Mouse (Mus musculus) embryonic facial prominence, embryonic 10.5 days (tissue): ENCODE measurements around the gene Tenm2. TPM values are rescaled to one million over a fixed set of nuclear protein-coding genes. Genes with fewer than 3 reads are reported as not detected.

ENCODE experiments used
- DNase-seq: peaks from one replicate; pipeline ENCODE4 v3.0.0-alpha.2; 2017; ENCODE audit warnings: low spot score
- H3K27ac ChIP-seq: fragments of 300-500 bp; sonication (generic); replicated peaks from 2 replicates; pipeline ENCODE4 v1.5.1; 2016; ENCODE audit warnings: mild to moderate bottlenecking
- H3K27me3 ChIP-seq: fragments of 300-500 bp; sonication (generic); replicated peaks from 2 replicates; pipeline ENCODE4 v1.6.1; 2016; ENCODE audit warnings: low read depth, mild to moderate bottlenecking; ENCODE audit not compliant: poor library complexity, severe bottlenecking
- H3K36me3 ChIP-seq: fragments of 300-500 bp; sonication (generic); replicated peaks from 2 replicates; pipeline ENCODE4 v1.6.1; 2016; ENCODE audit warnings: mild to moderate bottlenecking, moderate library complexity
- H3K4me1 ChIP-seq: fragments of 300-500 bp; sonication (generic); 2 replicates; pipeline ENCODE4 v1.6.1; 2016
- H3K4me3 ChIP-seq: fragments of 300-500 bp; sonication (generic); 2 replicates; pipeline ENCODE4 v1.5.1; 2016; ENCODE audit warnings: mild to moderate bottlenecking, moderate library complexity
- H3K9me3 ChIP-seq: fragments of 300-500 bp; sonication (generic); 2 replicates; pipeline ENCODE4 v1.6.1; 2016; ENCODE audit warnings: mild to moderate bottlenecking
- WGBS: fragments of 180-500 bp; shearing (Covaris S2); methylation state at CpG from one replicate; pipeline ENCODE4 v1.1.7; 2016; 5-methylcytosine and 5-hydroxymethylcytosine counted together
- polyA plus RNA-seq: library from polyadenylated mRNA; unstranded; fragments of >200 nt; fragmentation: Nextera tagmentation; extraction: Ambion mirVana; gene quantifications from 2 replicates; pipeline ENCODE4 v1.2.1, GENCODE M21; 2016

The Tenm2 gene
- polyA plus RNA-seq, 1 experiment from 2014 or later = 1.8 TPM

- WGBS = 89% methylated on average over 5 of the region's 5 CpGs
Measured at GRCm38 (mm10) chr11:36481086-36481485, 754.7 kb downstream of the Tenm2 start.

GRCm38 (mm10) chr11:36469811-36470551, 765.8 kb downstream of the Tenm2 start:
- H3K27me3 ChIP-seq = no peaks in the 10 kb centered on the region
- H3K9me3 ChIP-seq = no peaks in the 10 kb centered on the region
- H3K36me3 ChIP-seq = no peaks in the 10 kb centered on the region
- no peak overlapping the region for H3K27ac ChIP-seq
- DNase-seq = no peak
- no peak overlapping the region for H3K4me3 ChIP-seq
- 82% methylated on average over 9 of the region's 9 CpGs for WGBS
- no peaks in the 10 kb centered on the region for H3K4me1 ChIP-seq

More at GRCm38 (mm10) chr11:36481086-36481485, 754.7 kb downstream of the Tenm2 start:
- Histone ChIP-seq H3K4me1 (0 out of 2 replicates have a peak, but pooled peaks cover under 1% of the 10 kb centered on the region), H3K4me3 (no peak overlapping the region), H3K27ac (no peak overlapping the region), H3K36me3 (no peaks in the 10 kb centered on the region), H3K27me3 (peaks cover 15% of the 10 kb centered on the region; the same call in 1 of the 2 replicates), H3K9me3 (no peaks in the 10 kb centered on the region)
- DNase-seq = no peak

GRCm38 (mm10) chr11:36458451-36458850, 777.3 kb downstream of the Tenm2 start:
- Histone ChIP-seq H3K27me3 (no peaks in the 10 kb centered on the region), H3K9me3 (no peaks in the 10 kb centered on the region), H3K4me3 (no peak overlapping the region), H3K4me1 (no peaks in the 10 kb centered on the region), H3K36me3 (no peaks in the 10 kb centered on the region), H3K27ac (no peak overlapping the region)
- DNase-seq = no peak
- WGBS = 76% methylated on average over 6 of the region's 6 CpGs

GRCm38 (mm10) chr11:36454076-36454475, 781.7 kb downstream of the Tenm2 start:
- 81% methylated on average over 6 of the region's 6 CpGs for WGBS
- H3K9me3 ChIP-seq = no peaks in the 10 kb centered on the region
- no peak overlapping the region for H3K4me3 ChIP-seq
- H3K4me1 ChIP-seq = no peaks in the 10 kb centered on the region
- no peaks in the 10 kb centered on the region for H3K27me3 ChIP-seq
- H3K36me3 ChIP-seq = no peaks in the 10 kb centered on the region
- no peak for DNase-seq
- no peak overlapping the region for H3K27ac ChIP-seq

- Histone ChIP-seq H3K4me1 (no peaks in the 10 kb centered on the region), H3K36me3 (no peaks in the 10 kb centered on the region), H3K27me3 (no peaks in the 10 kb centered on the region; the same call in 1 of the 2 replicates), H3K27ac (no peak overlapping the region), H3K9me3 (no peaks in the 10 kb centered on the region), H3K4me3 (no peak overlapping the region)
- no peak for DNase-seq
- WGBS = 81% methylated on average over 9 of the region's 9 CpGs
Measured at GRCm38 (mm10) chr11:36452436-36452835, 783.3 kb downstream of the Tenm2 start.

GRCm38 (mm10) chr11:36446351-36446750, 789.4 kb downstream of the Tenm2 start:
- peaks cover 12% of the 10 kb centered on the region for H3K4me1 ChIP-seq
- H3K9me3 ChIP-seq = no peaks in the 10 kb centered on the region
- no peak overlapping the region for H3K4me3 ChIP-seq
- no peak overlapping the region for H3K27ac ChIP-seq
- no peaks in the 10 kb centered on the region for H3K36me3 ChIP-seq
- WGBS = 79% methylated on average over 2 of the region's 2 CpGs
- peaks cover 5% of the 10 kb centered on the region; the same call in 1 of the 2 replicates for H3K27me3 ChIP-seq
- no peak for DNase-seq

- Histone ChIP-seq H3K27me3 (peaks cover 9% of the 10 kb centered on the region; the same call in 1 of the 2 replicates), H3K4me3 (no peak overlapping the region), H3K36me3 (no peaks in the 10 kb centered on the region), H3K4me1 (peaks cover 15% of the 10 kb centered on the region), H3K27ac (no peak overlapping the region), H3K9me3 (no peaks in the 10 kb centered on the region)
- 94% methylated on average over 7 of the region's 7 CpGs for WGBS
- no peak for DNase-seq
Measured at GRCm38 (mm10) chr11:36443821-36444220, 791.9 kb downstream of the Tenm2 start.

GRCm38 (mm10) chr11:36441801-36442200, 794.0 kb downstream of the Tenm2 start:
- Histone ChIP-seq H3K9me3 (no peaks in the 10 kb centered on the region), H3K36me3 (no peaks in the 10 kb centered on the region), H3K4me1 (peaks cover 15% of the 10 kb centered on the region), H3K4me3 (no peak overlapping the region), H3K27ac (peak overlapping the region; percentile 36; the same call in 1 of the 2 replicates), H3K27me3 (0 out of 2 replicates have a peak, but pooled peaks cover 9% of the 10 kb centered on the region)
- peak; percentile 45 for DNase-seq
- WGBS = 10% methylated on average over 6 of the region's 6 CpGs

- no peak overlapping the region for H3K4me3 ChIP-seq
- DNase-seq = no peak
- no peaks in the 10 kb centered on the region for H3K36me3 ChIP-seq
- 57% methylated on average over 8 of the region's 8 CpGs for WGBS
- H3K4me1 ChIP-seq = peaks cover 9% of the 10 kb centered on the region
- 0 out of 2 replicates have a peak, but pooled peaks cover 3% of the 10 kb centered on the region for H3K27me3 ChIP-seq
- no peak overlapping the region for H3K27ac ChIP-seq
- no peaks in the 10 kb centered on the region for H3K9me3 ChIP-seq
Measured at GRCm38 (mm10) chr11:36436251-36436650, 799.5 kb downstream of the Tenm2 start.

GRCm38 (mm10) chr11:36428947-36429346, 806.8 kb downstream of the Tenm2 start:
- WGBS = 87% methylated on average over 5 of the region's 5 CpGs
- H3K27me3 ChIP-seq = no peaks in the 10 kb centered on the region
- H3K27ac ChIP-seq = no peak overlapping the region
- no peak for DNase-seq
- H3K9me3 ChIP-seq = no peaks in the 10 kb centered on the region
- H3K36me3 ChIP-seq = no peaks in the 10 kb centered on the region
- H3K4me3 ChIP-seq = no peak overlapping the region
- peaks cover 9% of the 10 kb centered on the region for H3K4me1 ChIP-seq

- Histone ChIP-seq H3K27ac (no peak overlapping the region), H3K9me3 (no peaks in the 10 kb centered on the region), H3K27me3 (no peaks in the 10 kb centered on the region), H3K4me1 (peaks cover 4% of the 10 kb centered on the region), H3K4me3 (no peak overlapping the region), H3K36me3 (no peaks in the 10 kb centered on the region)
- 73% methylated on average over 3 of the region's 3 CpGs for WGBS
- DNase-seq = no peak
Measured at GRCm38 (mm10) chr11:36424959-36425358, 810.8 kb downstream of the Tenm2 start.

- DNase-seq = no peak
- WGBS = 84% methylated on average over 7 of the region's 7 CpGs
- H3K36me3 ChIP-seq = no peaks in the 10 kb centered on the region
- H3K4me3 ChIP-seq = no peak overlapping the region
- H3K27ac ChIP-seq = no peak overlapping the region
- no peaks in the 10 kb centered on the region for H3K4me1 ChIP-seq
- H3K27me3 ChIP-seq = no peaks in the 10 kb centered on the region
- H3K9me3 ChIP-seq = no peaks in the 10 kb centered on the region
Measured at GRCm38 (mm10) chr11:36420047-36420446, 815.7 kb downstream of the Tenm2 start.

GRCm38 (mm10) chr11:36415244-36415643, 820.5 kb downstream of the Tenm2 start:
- no peak for DNase-seq
- Histone ChIP-seq H3K4me3 (no peak overlapping the region), H3K4me1 (peaks cover 9% of the 10 kb centered on the region; the same call in 1 of the 2 replicates), H3K36me3 (no peaks in the 10 kb centered on the region), H3K27me3 (no peaks in the 10 kb centered on the region), H3K27ac (no peak overlapping the region), H3K9me3 (no peaks in the 10 kb centered on the region)
- 78% methylated on average over 7 of the region's 7 CpGs for WGBS
